Mouse (Mus musculus) neural tube, embryonic 13.5 days (tissue): ENCODE results near the gene Fbln5. TPM values are rescaled to one million over a fixed set of nuclear protein-coding genes. Genes with fewer than 3 reads are reported as not detected.

Source experiments
- ATAC-seq: fragments of 200-750 bp; cut with Nextera tagmentation; 2 replicates; pipeline ENCODE4 v1.8.0; 2017; ENCODE audit warnings: low read depth, mild to moderate bottlenecking, moderate TSS enrichment, moderate library complexity
- H3K27ac ChIP-seq: fragments of 300-500 bp; sonication (generic); replicated peaks from 2 replicates; pipeline ENCODE4 v1.5.1; 2015; ENCODE audit warnings: moderate library complexity, mild to moderate bottlenecking, inconsistent platforms
- H3K27me3 ChIP-seq: fragments of 300-500 bp; sonication (generic); 2 replicates; pipeline ENCODE4 v1.6.1; 2015; ENCODE audit warnings: mild to moderate bottlenecking, inconsistent platforms
- H3K36me3 ChIP-seq: fragments of 300-500 bp; sonication (generic); 2 replicates; pipeline ENCODE4 v1.6.1; 2015; ENCODE audit warnings: mild to moderate bottlenecking, inconsistent platforms
- H3K4me1 ChIP-seq: fragments of 300-500 bp; sonication (generic); replicated peaks from 2 replicates; pipeline ENCODE4 v1.6.1; 2015; ENCODE audit warnings: inconsistent platforms
- H3K4me2 ChIP-seq: fragments of 300-500 bp; sonication (generic); 2 replicates; pipeline ENCODE4 v1.6.1; 2015; ENCODE audit warnings: inconsistent platforms, mild to moderate bottlenecking, moderate library complexity
- H3K4me3 ChIP-seq: fragments of 300-500 bp; sonication (generic); 2 replicates; pipeline ENCODE4 v1.5.1; 2015; ENCODE audit warnings: mild to moderate bottlenecking, inconsistent platforms
- H3K9ac ChIP-seq: fragments of 300-500 bp; sonication (generic); 2 replicates; pipeline ENCODE4 v1.6.1; 2015; ENCODE audit warnings: moderate library complexity, mild to moderate bottlenecking, inconsistent platforms
- H3K9me3 ChIP-seq: fragments of 300-500 bp; sonication (generic); 2 replicates; pipeline ENCODE4 v1.6.1; 2016; ENCODE audit warnings: inconsistent platforms
- WGBS: fragments of 180-500 bp; shearing (Covaris S2); methylation state at CpG from one replicate; pipeline ENCODE4 v1.1.7; 2015; 5-methylcytosine and 5-hydroxymethylcytosine counted together
- polyA plus RNA-seq: library from polyadenylated mRNA; unstranded; fragments of >200 nt; fragmentation: Nextera tagmentation; extraction: Ambion mirVana; gene quantifications from 2 replicates; pipeline ENCODE4 v1.2.1, GENCODE M21; 2015

Fbln5 gene
- 11.5 and 11.7 TPM in 2 replicates for polyA plus RNA-seq

DNA sequence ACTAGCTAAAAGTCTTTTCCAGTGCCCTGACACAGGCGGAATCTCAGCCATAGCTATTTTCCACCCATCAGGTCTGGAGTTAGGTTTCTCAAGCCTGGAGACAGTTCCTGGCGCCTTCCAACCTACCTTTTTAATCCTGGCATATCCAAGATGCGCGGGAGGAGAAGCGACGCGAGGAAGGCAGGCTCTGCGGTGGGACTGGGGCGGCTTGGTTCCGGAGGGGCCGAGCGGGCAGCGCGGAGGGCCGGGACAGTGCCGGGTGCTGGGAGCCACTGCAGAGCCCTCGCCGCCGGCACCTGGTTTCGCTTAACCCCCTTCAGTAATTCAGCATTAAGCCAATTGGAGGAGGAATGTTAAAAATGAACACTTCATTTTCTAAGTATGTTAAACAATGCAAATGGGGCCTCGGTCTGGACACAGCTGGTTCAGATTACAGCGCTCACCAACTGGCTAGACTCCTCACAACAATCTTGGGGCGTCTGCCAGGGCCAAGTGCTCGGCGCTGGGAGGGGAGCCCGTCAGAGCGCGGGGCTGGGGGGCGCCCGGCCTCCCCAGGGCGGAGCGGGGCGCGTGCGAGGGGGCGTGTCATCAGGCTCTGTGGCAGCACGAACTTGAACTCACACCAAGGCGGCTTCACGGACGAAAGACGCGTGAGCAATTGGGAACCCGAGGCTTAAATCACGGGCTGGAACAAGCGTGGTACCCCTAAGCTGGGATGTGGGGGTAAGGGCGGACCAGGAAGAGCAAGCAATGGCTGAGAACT lies at the start of gene Fbln5:
Gene Fbln5 (minus strand): TSS at position 448 of the 763 bp plus-strand sequence.
- Histone ChIP-seq H3K27ac (no peak within 1 kb of the TSS), H3K27me3 (peaks cover 47% of the 10 kb centered on the region), H3K4me3 (peak within 1 kb of the TSS; percentile 49), H3K9me3 (no peaks in the 10 kb centered on the region), H3K4me2 (peak within 1 kb of the TSS; percentile 91), H3K4me1 (peaks cover 20% of the 10 kb centered on the region), H3K36me3 (no peaks in the 10 kb centered on the region), H3K9ac (peak within 1 kb of the TSS; percentile 54)
- peak; percentile 73 for ATAC-seq
- under 1% methylated on average over 46 of the region's 46 CpGs for WGBS

DNA sequence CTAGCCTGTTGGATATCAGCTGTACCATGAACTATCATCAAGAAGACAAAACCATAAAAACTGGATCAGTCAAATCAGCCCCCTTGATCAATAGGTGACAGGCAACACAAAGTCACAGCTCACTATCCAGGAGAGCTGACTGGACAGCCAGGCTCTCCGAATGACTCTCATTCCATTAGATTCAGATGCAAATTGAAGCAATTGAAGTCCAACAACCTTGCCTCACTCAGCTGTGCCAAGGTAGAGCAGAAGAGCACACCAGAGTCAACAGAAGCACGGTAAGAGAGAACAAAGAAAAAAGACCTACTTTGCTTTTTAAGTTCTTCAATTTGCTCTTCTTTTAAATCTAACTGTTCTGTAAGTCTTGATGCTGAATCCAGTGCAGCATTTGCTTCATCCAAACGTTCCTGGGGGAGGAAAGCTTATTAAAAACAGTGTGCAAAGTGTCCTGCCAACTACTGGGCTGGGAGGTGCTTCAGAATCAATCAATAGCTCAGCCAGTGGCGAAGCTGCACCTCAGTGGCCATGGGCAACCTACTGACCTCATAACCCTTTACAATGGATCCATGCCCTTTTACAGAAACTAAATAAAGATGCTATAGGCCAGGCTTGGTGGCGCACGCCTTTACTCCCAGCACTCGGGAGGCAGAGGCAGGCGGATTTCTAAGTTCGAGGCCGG lies 43.6 kb upstream of the Fbln5 start:
- no peak overlapping the region for H3K9ac ChIP-seq
- no peak overlapping the region for H3K4me3 ChIP-seq
- H3K4me1 ChIP-seq = no peaks in the 10 kb centered on the region
- H3K27me3 ChIP-seq = no peaks in the 10 kb centered on the region
- H3K9me3 ChIP-seq = no peaks in the 10 kb centered on the region
- 83% methylated on average over 10 of the region's 10 CpGs for WGBS
- H3K27ac ChIP-seq = no peak overlapping the region
- no peak overlapping the region for H3K4me2 ChIP-seq
- no peak for ATAC-seq
- H3K36me3 ChIP-seq = peaks cover 41% of the 10 kb centered on the region

DNA sequence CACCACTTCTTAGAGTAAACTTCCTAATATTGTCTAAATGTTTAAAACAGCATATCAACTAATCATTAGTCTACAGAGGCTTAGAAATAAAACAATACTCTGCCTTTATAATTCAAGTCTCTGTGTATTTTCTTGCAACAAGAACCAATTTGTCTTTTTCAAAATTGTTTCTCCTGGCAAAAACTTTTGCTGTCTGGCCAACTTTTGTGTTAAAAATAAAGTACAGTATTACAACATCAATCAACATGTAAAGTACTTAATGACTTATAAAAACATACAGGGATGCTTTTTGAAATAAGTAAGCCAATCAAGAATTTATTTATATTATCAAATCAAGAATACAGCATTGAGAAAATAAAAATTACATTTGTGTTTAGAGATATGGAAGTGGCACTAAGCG lies 41.4 kb upstream of the Fbln5 start:
- Histone ChIP-seq H3K4me3 (no peak overlapping the region), H3K9ac (no peak overlapping the region), H3K9me3 (no peaks in the 10 kb centered on the region), H3K27ac (no peak overlapping the region), H3K36me3 (peaks cover 35% of the 10 kb centered on the region), H3K4me2 (no peak overlapping the region), H3K4me1 (no peaks in the 10 kb centered on the region), H3K27me3 (no peaks in the 10 kb centered on the region)
- ATAC-seq = no peak
- WGBS = 100% methylated on average over 1 of the region's 1 CpGs

DNA sequence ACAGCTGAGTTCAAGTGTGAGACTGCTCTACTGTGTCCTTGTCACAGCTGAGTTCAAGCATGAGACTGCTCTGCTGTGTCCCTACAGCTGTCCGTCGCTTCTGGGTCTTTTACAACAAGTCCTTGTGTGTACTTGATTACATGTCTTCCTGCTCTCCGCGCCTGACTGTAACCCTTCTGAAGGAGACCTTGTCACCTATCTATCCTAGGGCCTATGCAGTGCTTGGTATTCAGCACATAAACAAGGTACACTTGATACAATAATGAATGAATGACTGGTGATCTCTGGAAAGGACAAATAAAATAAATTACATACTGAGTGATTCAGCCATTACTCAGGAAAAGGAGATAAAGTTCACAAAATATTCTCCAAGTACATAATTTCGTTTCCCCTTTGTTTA lies 39.2 kb upstream of the Fbln5 start:
- no peak overlapping the region for H3K27ac ChIP-seq
- H3K4me1 ChIP-seq = no peaks in the 10 kb centered on the region
- H3K36me3 ChIP-seq = peaks cover 32% of the 10 kb centered on the region; the same call in 1 of the 2 replicates
- no peak for ATAC-seq
- H3K4me2 ChIP-seq = no peak overlapping the region
- WGBS = 95% methylated on average over 5 of the region's 5 CpGs
- no peaks in the 10 kb centered on the region for H3K9me3 ChIP-seq
- no peak overlapping the region for H3K4me3 ChIP-seq
- H3K9ac ChIP-seq = no peak overlapping the region
- H3K27me3 ChIP-seq = no peaks in the 10 kb centered on the region

DNA sequence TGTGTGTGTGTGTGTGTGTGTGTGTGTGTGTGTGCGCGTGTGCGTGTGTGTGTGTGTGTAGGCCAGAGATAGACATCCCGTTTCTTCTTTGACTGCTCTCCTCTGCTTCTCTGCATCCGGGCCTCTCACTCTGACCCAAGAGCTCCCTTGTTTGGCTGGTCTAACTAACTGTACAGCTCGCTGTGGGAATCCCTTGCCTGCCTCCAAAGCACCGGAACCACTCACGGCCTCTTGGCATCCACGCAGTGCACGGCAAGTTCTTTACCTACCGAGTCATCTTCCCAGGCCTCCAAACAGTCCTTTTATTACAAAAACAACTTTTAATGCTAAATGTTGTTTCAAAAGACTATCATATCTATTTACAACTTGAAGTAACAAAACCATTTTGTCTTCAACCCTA lies 35.5 kb upstream of the Fbln5 start:
- Histone ChIP-seq H3K4me3 (no peak overlapping the region), H3K4me1 (0 out of 2 replicates have a peak, but pooled peaks cover 2% of the 10 kb centered on the region), H3K27me3 (no peaks in the 10 kb centered on the region), H3K9me3 (no peaks in the 10 kb centered on the region), H3K4me2 (no peak overlapping the region), H3K36me3 (peaks cover 13% of the 10 kb centered on the region; the same call in 1 of the 2 replicates), H3K27ac (no peak overlapping the region), H3K9ac (no peak overlapping the region)
- no peak for ATAC-seq
- 89% methylated on average over 9 of the region's 11 CpGs for WGBS

DNA sequence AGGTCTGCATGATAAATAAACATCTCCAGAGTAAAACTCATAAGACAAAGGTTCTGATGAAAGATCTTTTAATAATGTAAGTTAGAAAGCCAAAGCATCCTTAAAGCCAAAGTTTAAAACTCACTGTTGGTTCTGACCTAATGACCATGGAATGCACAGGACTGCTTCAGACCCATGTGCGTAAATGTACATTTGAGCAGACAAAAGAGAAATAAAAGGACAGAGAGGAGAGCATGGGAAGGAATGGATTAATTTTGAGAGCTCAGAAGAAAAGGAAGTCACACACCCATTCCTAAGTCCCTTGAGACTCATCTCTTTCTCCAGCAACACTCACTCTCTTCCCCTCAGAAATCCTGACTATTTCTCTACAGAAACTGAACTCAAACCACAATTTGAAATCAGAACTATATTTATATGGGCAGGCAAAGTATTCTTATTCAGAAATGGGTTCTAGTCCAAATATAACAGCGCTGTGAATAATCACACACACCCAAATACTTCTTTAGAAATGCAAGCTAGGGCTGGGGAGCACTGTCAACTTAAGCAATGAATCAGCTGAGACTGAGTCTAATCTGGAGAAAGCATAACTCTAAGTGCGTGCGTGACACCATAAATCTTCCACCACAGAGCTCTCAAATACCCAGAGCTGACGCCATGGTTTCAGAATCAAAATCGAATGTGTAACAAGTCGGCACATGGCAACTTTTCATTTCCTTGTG lies 33.1 kb upstream of the Fbln5 start:
- Histone ChIP-seq H3K36me3 (peaks cover 15% of the 10 kb centered on the region; the same call in 1 of the 2 replicates), H3K9ac (no peak overlapping the region), H3K27ac (no peak overlapping the region), H3K4me2 (no peak overlapping the region), H3K4me1 (0 out of 2 replicates have a peak, but pooled peaks cover 2% of the 10 kb centered on the region), H3K4me3 (no peak overlapping the region), H3K9me3 (no peaks in the 10 kb centered on the region), H3K27me3 (no peaks in the 10 kb centered on the region)
- ATAC-seq = no peak
- WGBS = 74% methylated on average over 7 of the region's 7 CpGs

DNA sequence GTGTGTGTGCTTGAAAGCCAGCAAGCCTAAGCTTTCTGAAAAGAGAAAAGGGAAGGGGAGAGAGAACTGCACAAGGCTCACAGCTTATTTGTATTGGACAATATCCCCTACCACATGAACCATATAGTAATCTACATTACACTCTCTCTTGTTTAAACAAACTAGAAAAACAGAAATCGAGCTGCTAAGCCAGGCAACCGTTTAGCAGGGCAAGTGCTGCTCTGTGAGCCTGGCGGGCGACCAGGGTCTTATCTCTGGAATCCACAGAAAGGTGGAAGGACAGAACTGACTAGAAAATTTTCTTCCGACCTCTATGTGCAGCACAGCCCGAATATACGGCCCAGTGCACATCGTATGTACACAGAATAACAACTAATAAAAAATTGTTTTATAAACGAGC lies 32.5 kb upstream of the Fbln5 start:
- peaks cover 19% of the 10 kb centered on the region for H3K36me3 ChIP-seq
- H3K27ac ChIP-seq = no peak overlapping the region
- ATAC-seq = no peak
- 91% methylated on average over 9 of the region's 9 CpGs for WGBS
- H3K9me3 ChIP-seq = no peaks in the 10 kb centered on the region
- no peak overlapping the region for H3K9ac ChIP-seq
- 0 out of 2 replicates have a peak, but pooled peaks cover 2% of the 10 kb centered on the region for H3K4me1 ChIP-seq
- no peak overlapping the region for H3K4me3 ChIP-seq
- H3K4me2 ChIP-seq = no peak overlapping the region
- no peaks in the 10 kb centered on the region for H3K27me3 ChIP-seq

DNA sequence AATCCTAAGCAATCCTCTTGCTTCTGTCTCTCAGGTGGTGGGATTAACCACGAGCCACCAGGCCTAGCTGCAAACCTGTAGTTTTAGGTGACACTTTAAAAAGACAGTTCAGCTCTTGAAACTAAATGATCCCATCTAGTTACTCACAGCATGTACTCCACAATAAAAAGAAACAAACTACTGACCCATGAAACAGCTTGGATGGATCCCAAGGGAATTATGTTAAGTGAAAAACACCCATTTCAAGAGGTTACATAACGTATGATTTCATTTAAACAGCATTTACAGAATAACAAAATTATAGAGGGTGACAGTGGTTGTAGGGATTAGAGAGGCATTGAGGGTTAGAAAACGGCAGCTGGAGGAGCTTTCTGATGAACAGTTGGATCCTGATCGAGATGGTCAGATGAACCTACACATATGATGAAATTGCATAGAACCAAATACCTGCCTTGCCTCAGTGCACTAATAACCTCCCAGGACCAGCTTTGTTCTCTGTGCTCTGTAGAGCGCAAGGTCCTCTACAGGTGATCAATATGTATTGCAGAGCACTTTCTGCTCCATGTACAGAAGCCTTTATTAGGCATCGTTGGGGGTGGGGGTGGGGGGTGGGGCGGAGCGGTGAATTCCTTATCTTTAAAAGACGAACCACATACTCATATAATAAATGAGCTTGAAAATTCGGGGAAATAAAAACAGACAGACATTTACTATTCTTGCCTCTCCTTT lies 17.9 kb upstream of the Fbln5 start:
- Histone ChIP-seq H3K9ac (no peak overlapping the region), H3K27me3 (no peaks in the 10 kb centered on the region), H3K4me2 (no peak overlapping the region), H3K4me3 (no peak overlapping the region), H3K27ac (no peak overlapping the region), H3K4me1 (no peaks in the 10 kb centered on the region), H3K36me3 (peaks cover 49% of the 10 kb centered on the region), H3K9me3 (no peaks in the 10 kb centered on the region)
- no peak for ATAC-seq
- WGBS = 89% methylated on average over 10 of the region's 10 CpGs

DNA sequence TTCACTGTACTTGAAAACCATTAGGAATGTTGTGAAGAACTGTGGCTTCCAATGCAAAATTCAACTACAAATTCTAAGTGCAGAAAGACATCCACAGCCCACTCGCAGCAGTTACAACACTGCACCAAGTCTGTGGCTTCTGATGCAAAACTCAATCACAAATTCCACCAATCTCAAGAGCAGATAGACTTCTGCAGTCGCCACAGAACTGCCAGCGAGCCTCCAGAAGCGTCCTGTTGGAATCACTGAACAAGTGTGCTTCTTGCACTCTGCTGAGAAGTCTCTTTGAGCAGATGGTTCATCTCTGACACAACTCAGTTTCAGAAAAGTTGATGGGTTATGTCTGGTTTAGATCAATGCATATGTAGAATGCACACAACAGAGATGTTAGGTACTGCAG lies 15.9 kb upstream of the Fbln5 start:
- Histone ChIP-seq H3K9ac (no peak overlapping the region), H3K36me3 (peaks cover 49% of the 10 kb centered on the region), H3K4me1 (no peaks in the 10 kb centered on the region), H3K4me3 (no peak overlapping the region), H3K9me3 (no peaks in the 10 kb centered on the region), H3K27ac (no peak overlapping the region), H3K4me2 (no peak overlapping the region), H3K27me3 (no peaks in the 10 kb centered on the region)
- 92% methylated on average over 4 of the region's 4 CpGs for whole genome bisulfite sequencing
- no peak for ATAC-seq

DNA sequence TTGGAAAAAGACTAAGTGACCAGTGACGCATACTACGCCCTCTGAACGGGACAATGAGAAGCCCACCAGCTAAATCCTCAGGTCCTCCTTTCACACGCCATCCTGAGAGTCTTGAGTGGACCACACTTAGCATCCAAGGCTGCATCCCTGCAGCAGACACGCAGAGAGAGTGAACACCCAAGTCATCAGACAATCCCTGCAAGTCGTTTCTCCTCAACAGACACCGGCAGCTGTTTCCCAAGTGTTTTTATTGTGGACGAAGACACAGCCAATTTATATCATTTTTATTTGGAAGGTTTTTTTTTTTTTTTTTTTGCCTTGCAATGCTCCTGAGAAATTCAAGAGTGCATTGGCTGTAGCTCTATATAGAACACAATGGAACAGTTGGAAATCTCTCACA lies 14.9 kb upstream of the Fbln5 start:
- no peak for ATAC-seq
- 95% methylated on average over 8 of the region's 8 CpGs for WGBS
- H3K4me3 ChIP-seq = no peak overlapping the region

DNA sequence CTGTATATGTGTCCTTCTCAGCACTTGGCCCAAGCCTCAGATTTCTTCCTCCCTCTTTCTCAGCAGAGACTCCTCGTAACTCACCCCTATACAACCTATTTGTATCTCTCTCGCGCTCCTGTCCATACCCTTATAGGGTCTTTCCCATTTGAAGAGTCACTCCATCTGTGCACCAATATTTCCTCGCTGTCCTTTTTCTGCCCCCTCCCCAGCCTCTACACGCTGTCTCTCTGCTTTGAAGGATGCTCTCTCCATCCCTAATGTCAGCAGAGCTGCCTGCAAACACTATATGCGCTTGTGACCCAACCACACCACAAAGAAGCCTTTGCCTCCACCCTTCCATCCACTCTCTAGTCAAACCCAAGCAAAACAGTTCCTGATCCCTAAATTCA lies 14.3 kb upstream of the Fbln5 start:
- WGBS = 95% methylated on average over 6 of the region's 6 CpGs
- H3K4me2 ChIP-seq = no peak overlapping the region
- no peak overlapping the region for H3K9ac ChIP-seq
- no peaks in the 10 kb centered on the region for H3K27me3 ChIP-seq
- peaks cover 41% of the 10 kb centered on the region for H3K36me3 ChIP-seq
- no peak overlapping the region for H3K4me3 ChIP-seq
- no peak overlapping the region for H3K27ac ChIP-seq
- no peaks in the 10 kb centered on the region for H3K9me3 ChIP-seq
- H3K4me1 ChIP-seq = no peaks in the 10 kb centered on the region
- ATAC-seq = no peak

More for the DNA sequence above, 14.9 kb upstream of the Fbln5 start:
- Histone ChIP-seq H3K27ac (no peak overlapping the region), H3K4me1 (no peaks in the 10 kb centered on the region), H3K4me2 (no peak overlapping the region), H3K9me3 (no peaks in the 10 kb centered on the region), H3K9ac (no peak overlapping the region), H3K27me3 (no peaks in the 10 kb centered on the region), H3K36me3 (peaks cover 48% of the 10 kb centered on the region)
